Mouse (Mus musculus): ENCODE data around the gene Clec4a1. TPM values are rescaled to one million over a fixed set of nuclear protein-coding genes. Genes with fewer than 3 reads are reported as not detected.

Clec4a1 gene
- total RNA-seq, 2 experiments from 2014 or later = 0.52 to 1.0 TPM

Other genes with a start within 250 kb of the Clec4a1 start
- not detected for gene Nanog, start 214.4 kb upstream of the Clec4a1 start, total RNA-seq (2021)
- 10 to 100 TPM; 62.9 to 73.9 TPM for gene Slc2a3, start 120.2 kb upstream of the Clec4a1 start, total RNA-seq (2021)
- gene Foxj2, start 101.9 kb upstream of the Clec4a1 start, total RNA-seq (2021) = 10 to 100 TPM; 29.4 to 32.7 TPM
- gene C3ar1, start 65.7 kb upstream of the Clec4a1 start, total RNA-seq (2021) = 1 to 10 TPM; 1.0 to 1.1 TPM
- gene Necap1, start 47.4 kb upstream of the Clec4a1 start, total RNA-seq (2021) = 100 to 1,000 TPM; 107 to 123 TPM
- 1 to 10 TPM in 1 of 2 experiments, under 1 TPM in 1; 0.44 to 1.0 TPM for gene Clec4a3, start 30.7 kb downstream of the Clec4a1 start, total RNA-seq (2021)
- not detected for gene Clec4a4, start 68.5 kb downstream of the Clec4a1 start, total RNA-seq (2021)
- not detected for gene Clec4b1, start 128.1 kb downstream of the Clec4a1 start, total RNA-seq (2021)
- 1 to 10 TPM in 1 of 2 experiments, under 1 TPM in 1; 0.52 to 1.0 TPM for gene Clec4a2, start 184.6 kb downstream of the Clec4a1 start, total RNA-seq (2021)

All from left cerebral cortex, postnatal 4 days (tissue).